Mouse (Mus musculus): ENCODE data around the gene Cldn34b2. TPM values are rescaled to one million over a fixed set of nuclear protein-coding genes. Genes with fewer than 3 reads are reported as not detected.

Cldn34b2 gene
- total RNA-seq (2023), result not detected in 4 replicates

GRCm38 (mm10) chrX:155128312-155128711, at the start of gene Cldn34b2:
TSS of gene Cldn34b2 (minus strand) at chrX:155128412.

GRCm38 (mm10) chrX:155093566-155093965, 34.6 kb downstream of the Cldn34b2 start, which contains the start of gene Magea2:
TSS of gene Magea2 (minus strand) at chrX:155093666.

GRCm38 (mm10) chrX:155089693-155090092, 38.5 kb downstream of the Cldn34b2 start, which contains the start of gene Magea1:
TSS of gene Magea1 (minus strand) at chrX:155089793.

Other genes with a start within 250 kb of the Cldn34b2 start
- gene Cldn34b1, start 238.1 kb downstream of the Cldn34b2 start, total RNA-seq (2023), result not detected in 4 replicates
- not detected in 4 replicates for gene Magea6, start 192.4 kb downstream of the Cldn34b2 start, total RNA-seq (2023)
- gene Magea3, start 178.9 kb downstream of the Cldn34b2 start, total RNA-seq (2023), result not detected in 4 replicates
- not detected in 4 replicates for gene Magea8, start 132.6 kb downstream of the Cldn34b2 start, total RNA-seq (2023)
- not detected in 4 replicates for gene Magea5, start 65.3 kb downstream of the Cldn34b2 start, total RNA-seq (2023)
- not detected in 4 replicates for gene Magea1, start 38.6 kb downstream of the Cldn34b2 start, total RNA-seq (2023)
- gene Magea2, start 34.7 kb downstream of the Cldn34b2 start, total RNA-seq (2023), result not detected in 4 replicates
- 272 to 319 TPM (median 299 TPM) in 4 replicates for gene Sat1, start 88.0 kb upstream of the Cldn34b2 start, total RNA-seq (2023)
- 19.4 to 24.7 TPM (median 22.7 TPM) in 4 replicates for gene Acot9, start 134.0 kb upstream of the Cldn34b2 start, total RNA-seq (2023)
- gene Prdx4, start 212.3 kb upstream of the Cldn34b2 start, total RNA-seq (2023), result 14.3 to 20.4 TPM (median 17.5 TPM) in 4 replicates